Mouse (Mus musculus): Measurements from ENCODE around the gene Slc34a3. TPM values are rescaled to one million over a fixed set of nuclear protein-coding genes. Genes with fewer than 3 reads are reported as not detected.

Slc34a3 gene
- total RNA-seq, 1 experiment = 0.67 TPM

- Histone ChIP-seq H3K4me1 (ENCODE audit: control insufficient read depth in 2 of 2, insufficient read depth in 2 of 2, low read length in 2 of 2, poor library complexity in 1 of 2) (peaks cover 3 to 18% of the 10 kb centered on the region in 2 experiments; a peak in 2 of 4 replicates), H3K27ac (ENCODE audit: insufficient read depth, low read depth, low read length, poor library complexity, severe bottlenecking) (no peak within 1 kb of the TSS), H3K9ac (ENCODE audit: insufficient read depth, low read depth, low read length, poor library complexity, severe bottlenecking) (no peak within 1 kb of the TSS), H3K36me3 (ENCODE audit: control insufficient read depth, insufficient read depth, low read length, poor library complexity, severe bottlenecking) (peaks cover 19% of the 10 kb centered on the region), H3K4me3 (ENCODE audit: insufficient read depth in 1 of 2, low read depth in 1 of 2, low read length in 2 of 2, poor library complexity in 1 of 2, severe bottlenecking in 1 of 2) (no peak within 1 kb of the TSS), H3K9me3 (ENCODE audit: control insufficient read depth, insufficient read depth, low read depth, low read length) (no peaks in the 10 kb centered on the region)
- TF ChIP-seq HCFC1 (IDR thresholded peaks at IDR 0.05; ENCODE audit: borderline replicate concordance, insufficient read depth, low read length) (no peak), CHD2 (IDR thresholded peaks at IDR 0.05; ENCODE audit: low read depth, low read length) (no peak), ZC3H11A (IDR thresholded peaks at IDR 0.05; ENCODE audit: borderline replicate concordance, low read depth, low read length) (no peak), MAFK (IDR thresholded peaks at IDR 0.05; ENCODE audit: insufficient read depth, low read depth, low read length) (no peak), ZNF384 (IDR thresholded peaks at IDR 0.05; ENCODE audit: low read depth, low read length) (no peak)
- no peak for DNase-seq (ENCODE audit: low read depth, low spot score)
- in situ Hi-C loops (cut with MboI; ENCODE audit: low sequenced_read_pairs in 2 of 2, unreplicated experiment in 2 of 2) = no loop called here
Measured at GRCm38 (mm10) chr2:25218445-25218844, 15.7 kb downstream of the Slc34a3 start, which contains the start of gene Fam166a. Gene Fam166a (plus strand): TSS chr2:25218745.

- H3K4me3 ChIP-seq (ENCODE audit: insufficient read depth in 1 of 2, low read depth in 1 of 2, low read length in 2 of 2, poor library complexity in 1 of 2, severe bottlenecking in 1 of 2) = no peak overlapping the region
- TF ChIP-seq MAFK (IDR thresholded peaks at IDR 0.05; ENCODE audit: insufficient read depth, low read depth, low read length) (no peak), ZNF384 (IDR thresholded peaks at IDR 0.05; ENCODE audit: low read depth, low read length) (no peak), ZC3H11A (IDR thresholded peaks at IDR 0.05; ENCODE audit: borderline replicate concordance, low read depth, low read length) (no peak), CHD2 (IDR thresholded peaks at IDR 0.05; ENCODE audit: low read depth, low read length) (no peak), HCFC1 (IDR thresholded peaks at IDR 0.05; ENCODE audit: borderline replicate concordance, insufficient read depth, low read length) (no peak)
- H3K4me1 ChIP-seq (ENCODE audit: control insufficient read depth in 2 of 2, insufficient read depth in 2 of 2, low read length in 2 of 2, poor library complexity in 1 of 2) = peaks cover 3 to 21% of the 10 kb centered on the region in 2 experiments; a peak in 2 of 4 replicates
- in situ Hi-C loops (cut with MboI; ENCODE audit: low sequenced_read_pairs in 2 of 2, unreplicated experiment in 2 of 2) = no loop called here
- DNase-seq (ENCODE audit: low read depth, low spot score) = no peak
- no peak overlapping the region for H3K9ac ChIP-seq (ENCODE audit: insufficient read depth, low read depth, low read length, poor library complexity, severe bottlenecking)
- no peaks in the 10 kb centered on the region for H3K9me3 ChIP-seq (ENCODE audit: control insufficient read depth, insufficient read depth, low read depth, low read length)
- no peak overlapping the region for H3K27ac ChIP-seq (ENCODE audit: insufficient read depth, low read depth, low read length, poor library complexity, severe bottlenecking)
- peaks cover 12% of the 10 kb centered on the region for H3K36me3 ChIP-seq (ENCODE audit: control insufficient read depth, insufficient read depth, low read length, poor library complexity, severe bottlenecking)
Measured at GRCm38 (mm10) chr2:25217666-25218065, 16.5 kb downstream of the Slc34a3 start.

GRCm38 (mm10) chr2:25214444-25214843, 19.7 kb downstream of the Slc34a3 start, which contains the start of gene Stpg3:
Gene Stpg3 (minus strand): TSS chr2:25214637.
- DNase-seq (ENCODE audit: low read depth, low spot score) = no peak
- Histone ChIP-seq H3K4me1 (ENCODE audit: control insufficient read depth in 2 of 2, insufficient read depth in 2 of 2, low read length in 2 of 2, poor library complexity in 1 of 2) (peaks cover 8 to 10% of the 10 kb centered on the region in 2 experiments; a peak in 2 of 4 replicates), H3K9me3 (ENCODE audit: control insufficient read depth, insufficient read depth, low read depth, low read length) (no peaks in the 10 kb centered on the region), H3K36me3 (ENCODE audit: control insufficient read depth, insufficient read depth, low read length, poor library complexity, severe bottlenecking) (0 out of 2 replicates have a peak, but pooled peaks cover 2% of the 10 kb centered on the region), H3K9ac (ENCODE audit: insufficient read depth, low read depth, low read length, poor library complexity, severe bottlenecking) (peak within 1 kb of the TSS; percentile 55), H3K27ac (ENCODE audit: insufficient read depth, low read depth, low read length, poor library complexity, severe bottlenecking) (no peak within 1 kb of the TSS), H3K4me3 (ENCODE audit: insufficient read depth in 1 of 2, low read depth in 1 of 2, low read length in 2 of 2, poor library complexity in 1 of 2, severe bottlenecking in 1 of 2) (peak within 1 kb of the TSS; percentile 19 to 59)
- no peak for TF ChIP-seq MAFK (IDR thresholded peaks at IDR 0.05; ENCODE audit: insufficient read depth, low read depth, low read length)
- in situ Hi-C loops (cut with MboI; ENCODE audit: low sequenced_read_pairs in 2 of 2, unreplicated experiment in 2 of 2) = no loop called here

- Histone ChIP-seq H3K9ac (ENCODE audit: insufficient read depth, low read depth, low read length, poor library complexity, severe bottlenecking) (peak overlapping the region; percentile 55), H3K4me3 (ENCODE audit: insufficient read depth in 1 of 2, low read depth in 1 of 2, low read length in 2 of 2, poor library complexity in 1 of 2, severe bottlenecking in 1 of 2) (peak overlapping the region; percentile 19 to 59), H3K27ac (ENCODE audit: insufficient read depth, low read depth, low read length, poor library complexity, severe bottlenecking) (no peak overlapping the region), H3K36me3 (ENCODE audit: control insufficient read depth, insufficient read depth, low read length, poor library complexity, severe bottlenecking) (0 out of 2 replicates have a peak, but pooled peaks cover 2% of the 10 kb centered on the region), H3K9me3 (ENCODE audit: control insufficient read depth, insufficient read depth, low read depth, low read length) (no peaks in the 10 kb centered on the region), H3K4me1 (ENCODE audit: control insufficient read depth in 2 of 2, insufficient read depth in 2 of 2, low read length in 2 of 2, poor library complexity in 1 of 2) (peaks cover 8 to 10% of the 10 kb centered on the region in 2 experiments; a peak in 2 of 4 replicates)
- in situ Hi-C loops (cut with MboI; ENCODE audit: low sequenced_read_pairs in 2 of 2, unreplicated experiment in 2 of 2) = no loop called here
- DNase-seq (ENCODE audit: low read depth, low spot score) = no peak
- TF ChIP-seq ZNF384 (IDR thresholded peaks at IDR 0.05; ENCODE audit: low read depth, low read length) (no peak), MAFK (IDR thresholded peaks at IDR 0.05; ENCODE audit: insufficient read depth, low read depth, low read length) (no peak), ZC3H11A (IDR thresholded peaks at IDR 0.05; ENCODE audit: borderline replicate concordance, low read depth, low read length) (no peak), HCFC1 (IDR thresholded peaks at IDR 0.05; ENCODE audit: borderline replicate concordance, insufficient read depth, low read length) (no peak), CHD2 (IDR thresholded peaks at IDR 0.05; ENCODE audit: low read depth, low read length) (no peak)
Measured at GRCm38 (mm10) chr2:25213266-25213865, 20.8 kb downstream of the Slc34a3 start.

Measured in ES-E14 (cell line).